Mouse (Mus musculus) forebrain, embryonic 11.5 days (tissue): ENCODE measurements around the gene Gm21915. TPM values are rescaled to one million over a fixed set of nuclear protein-coding genes. Genes with fewer than 3 reads are reported as not detected.

Experiments used
- ATAC-seq: fragments of 200-750 bp; cut with Nextera tagmentation; replicated peaks from 2 replicates; pipeline ENCODE4 v1.8.0; 2017; ENCODE audit warnings: moderate TSS enrichment; ENCODE audit not compliant: low FRiP score
- DNase-seq: peaks from one replicate; pipeline ENCODE4 v3.0.0-alpha.2; 2017; ENCODE audit warnings: low spot score
- H3K27ac ChIP-seq: fragments of 300-500 bp; sonication (generic); 2 replicates; pipeline ENCODE4 v1.5.1; 2014; ENCODE audit warnings: low read depth, low read length
- H3K27me3 ChIP-seq: fragments of 300-500 bp; sonication (generic); 2 replicates; pipeline ENCODE4 v1.6.1; 2014; ENCODE audit warnings: mild to moderate bottlenecking, low read length, mixed read lengths; ENCODE audit not compliant: control insufficient read depth, insufficient read depth
- H3K36me3 ChIP-seq: fragments of 300-500 bp; sonication (generic); 2 replicates; pipeline ENCODE4 v1.6.1; 2014; ENCODE audit warnings: mild to moderate bottlenecking, low read length, moderate library complexity, mixed read lengths; ENCODE audit not compliant: control insufficient read depth, insufficient read depth
- H3K4me1 ChIP-seq: fragments of 300-500 bp; sonication (generic); replicated peaks from 2 replicates; pipeline ENCODE4 v1.6.1; 2014; ENCODE audit warnings: low read length, mixed read lengths; ENCODE audit not compliant: control insufficient read depth, insufficient read depth
- H3K4me2 ChIP-seq: fragments of 300-500 bp; sonication (generic); 2 replicates; pipeline ENCODE4 v1.6.1; 2014; ENCODE audit warnings: low read depth, mild to moderate bottlenecking, low read length, moderate library complexity, mixed read lengths; ENCODE audit not compliant: severe bottlenecking
- H3K4me3 ChIP-seq: fragments of 300-500 bp; sonication (generic); 2 replicates; pipeline ENCODE4 v1.5.1; 2014; ENCODE audit warnings: low read depth, low read length
- H3K9ac ChIP-seq: fragments of 300-500 bp; sonication (generic); 2 replicates; pipeline ENCODE4 v1.6.1; 2014; ENCODE audit warnings: low read length
- H3K9me3 ChIP-seq: fragments of 300-500 bp; sonication (generic); 2 replicates; pipeline ENCODE4 v1.6.1; 2016; ENCODE audit warnings: low read length, mixed read lengths; ENCODE audit not compliant: control insufficient read depth
- WGBS: fragments of 180-500 bp; shearing (Covaris S2); extraction: QIAGEN DNeasy Blood & Tissue Kit; methylation state at CpG from one replicate; pipeline ENCODE4 v1.1.7; 2014; 5-methylcytosine and 5-hydroxymethylcytosine counted together
- polyA plus RNA-seq: library from polyadenylated mRNA; unstranded; fragments of >200 nt; fragmentation: Nextera tagmentation; extraction: Ambion mirVana; gene quantifications from 2 replicates; pipeline ENCODE4 v1.2.1, GENCODE M21; 2014

Gene Gm21915
- polyA plus RNA-seq, 1 experiment from 2014 or later: not detected

- ATAC-seq (peak; percentile 70), DNase-seq (peak; percentile 72)
- peak within 1 kb of the TSS; percentile 81 for H3K9ac ChIP-seq
- no peaks in the 10 kb centered on the region for H3K36me3 ChIP-seq
- H3K4me2 ChIP-seq: peak within 1 kb of the TSS; percentile 93
- peak within 1 kb of the TSS; percentile 59 for H3K4me3 ChIP-seq
- peaks cover 6% of the 10 kb centered on the region; the same call in 1 of the 2 replicates for H3K27me3 ChIP-seq
- H3K4me1 ChIP-seq: no peaks in the 10 kb centered on the region; the same call in 1 of the 2 replicates
- under 1% methylated on average over 51 of the region's 53 CpGs for WGBS
- H3K27ac ChIP-seq: peak within 1 kb of the TSS; percentile 71
- no peaks in the 10 kb centered on the region for H3K9me3 ChIP-seq
Observed at GRCm38 (mm10) chr9:40685801-40686420, 15.5 kb downstream of the Gm21915 start, which contains the start of gene Clmp. Gene Clmp (plus strand): TSS chr9:40685962.

- no peaks in the 10 kb centered on the region; the same call in 1 of the 2 replicates for H3K4me1 ChIP-seq
- DNase-seq: no peak
Observed at GRCm38 (mm10) chr9:40686421-40686899, 16.0 kb downstream of the Gm21915 start.

GRCm38 (mm10) chr9:40687053-40687452, 16.6 kb downstream of the Gm21915 start:
- DNase-seq: no peak
- peak overlapping the region; percentile 93 for H3K4me2 ChIP-seq
- H3K9me3 ChIP-seq: no peaks in the 10 kb centered on the region
- no peaks in the 10 kb centered on the region for H3K36me3 ChIP-seq
- peak overlapping the region; percentile 81; the same call in 1 of the 2 replicates for H3K9ac ChIP-seq
- peak overlapping the region; percentile 59 for H3K4me3 ChIP-seq
- no peak; the same call in 1 of the 2 replicates for ATAC-seq
- no peaks in the 10 kb centered on the region; the same call in 1 of the 2 replicates for H3K4me1 ChIP-seq
- 28% methylated on average over 5 of the region's 5 CpGs for WGBS
- H3K27me3 ChIP-seq: peaks cover 6% of the 10 kb centered on the region; the same call in 1 of the 2 replicates
- H3K27ac ChIP-seq: no peak overlapping the region

More at GRCm38 (mm10) chr9:40686421-40686899, 16.0 kb downstream of the Gm21915 start:
- no peaks in the 10 kb centered on the region for H3K36me3 ChIP-seq
- peak overlapping the region; percentile 93 for H3K4me2 ChIP-seq
- peaks cover 6% of the 10 kb centered on the region; the same call in 1 of the 2 replicates for H3K27me3 ChIP-seq
- H3K4me3 ChIP-seq: peak overlapping the region; percentile 59
- WGBS: under 1% methylated on average over 23 of the region's 23 CpGs
- no peak; the same call in none of the 2 replicates for ATAC-seq
- H3K9me3 ChIP-seq: no peaks in the 10 kb centered on the region
- peak overlapping the region; percentile 71 for H3K27ac ChIP-seq
- H3K9ac ChIP-seq: peak overlapping the region; percentile 81

GRCm38 (mm10) chr9:40687553-40687952, 17.1 kb downstream of the Gm21915 start:
- Histone ChIP-seq H3K9ac (no peak overlapping the region), H3K4me3 (peak overlapping the region; percentile 59), H3K27ac (no peak overlapping the region), H3K4me2 (peak overlapping the region; percentile 93; the same call in 1 of the 2 replicates), H3K27me3 (peaks cover 6% of the 10 kb centered on the region; the same call in 1 of the 2 replicates), H3K36me3 (no peaks in the 10 kb centered on the region), H3K4me1 (no peaks in the 10 kb centered on the region; the same call in 1 of the 2 replicates), H3K9me3 (no peaks in the 10 kb centered on the region)
- no peak for DNase-seq
- no peak for ATAC-seq
- WGBS: 60% methylated on average over 3 of the region's 3 CpGs

- Histone ChIP-seq H3K27ac (no peak overlapping the region), H3K9me3 (no peaks in the 10 kb centered on the region), H3K4me2 (no peak overlapping the region), H3K4me1 (peaks cover 7% of the 10 kb centered on the region; the same call in 1 of the 2 replicates), H3K9ac (no peak overlapping the region), H3K27me3 (peaks cover 6% of the 10 kb centered on the region; the same call in 1 of the 2 replicates), H3K36me3 (no peaks in the 10 kb centered on the region), H3K4me3 (no peak overlapping the region)
- no peak for ATAC-seq
- no peak for DNase-seq
- 88% methylated on average over 7 of the region's 7 CpGs for WGBS
Observed at GRCm38 (mm10) chr9:40690511-40690910, 20.1 kb downstream of the Gm21915 start.

- Histone ChIP-seq H3K9me3 (no peaks in the 10 kb centered on the region), H3K4me1 (peaks cover 7% of the 10 kb centered on the region; the same call in 1 of the 2 replicates), H3K27ac (no peak overlapping the region), H3K27me3 (no peaks in the 10 kb centered on the region), H3K4me2 (no peak overlapping the region), H3K4me3 (no peak overlapping the region), H3K9ac (no peak overlapping the region), H3K36me3 (no peaks in the 10 kb centered on the region)
- DNase-seq (no peak), ATAC-seq (no peak)
- 22% methylated on average over 3 of the region's 3 CpGs for WGBS
Observed at GRCm38 (mm10) chr9:40693026-40693425, 22.6 kb downstream of the Gm21915 start.

- no peak overlapping the region for H3K9ac ChIP-seq
- ATAC-seq (peak; percentile 21; the same call in 1 of the 2 replicates), DNase-seq (no peak)
- H3K9me3 ChIP-seq: no peaks in the 10 kb centered on the region
- H3K4me1 ChIP-seq: peaks cover 7% of the 10 kb centered on the region; the same call in 1 of the 2 replicates
- H3K4me2 ChIP-seq: no peak overlapping the region
- H3K36me3 ChIP-seq: no peaks in the 10 kb centered on the region
- H3K27me3 ChIP-seq: no peaks in the 10 kb centered on the region
- H3K27ac ChIP-seq: no peak overlapping the region
- H3K4me3 ChIP-seq: no peak overlapping the region
- WGBS: 76% methylated on average over 5 of the region's 5 CpGs
Observed at GRCm38 (mm10) chr9:40693768-40694167, 23.4 kb downstream of the Gm21915 start.

GRCm38 (mm10) chr9:40694284-40694683, 23.9 kb downstream of the Gm21915 start:
- H3K36me3 ChIP-seq: no peaks in the 10 kb centered on the region
- peaks cover 7% of the 10 kb centered on the region; the same call in 1 of the 2 replicates for H3K4me1 ChIP-seq
- H3K27me3 ChIP-seq: no peaks in the 10 kb centered on the region
- no peak overlapping the region for H3K4me2 ChIP-seq
- no peak overlapping the region for H3K27ac ChIP-seq
- H3K4me3 ChIP-seq: no peak overlapping the region
- no peak overlapping the region for H3K9ac ChIP-seq
- WGBS: 72% methylated on average over 12 of the region's 12 CpGs
- ATAC-seq (no peak), DNase-seq (no peak)
- H3K9me3 ChIP-seq: no peaks in the 10 kb centered on the region
